Mouse (Mus musculus) kidney, embryonic 14.5 days (tissue): ENCODE data around the gene Trmt61a. TPM values are rescaled to one million over a fixed set of nuclear protein-coding genes. Genes with fewer than 3 reads are reported as not detected.

Experiments used
- ATAC-seq: fragments of 200-750 bp; cut with Nextera tagmentation; 2 replicates; pipeline ENCODE4 v1.8.0; 2017; ENCODE audit warnings: moderate number of reproducible peaks, mild to moderate bottlenecking, moderate TSS enrichment, moderate library complexity; ENCODE audit not compliant: low FRiP score, low TSS enrichment
- H3K27ac ChIP-seq: fragments of 300-500 bp; sonication (generic); 2 replicates; pipeline ENCODE4 v1.5.1; 2014; ENCODE audit warnings: low read depth, mild to moderate bottlenecking, low read length, moderate library complexity, mixed read lengths
- H3K27me3 ChIP-seq: fragments of 300-500 bp; sonication (generic); 2 replicates; pipeline ENCODE4 v1.6.1; 2014; ENCODE audit warnings: mild to moderate bottlenecking, low read length; ENCODE audit not compliant: control insufficient read depth, insufficient read depth
- H3K36me3 ChIP-seq: fragments of 300-500 bp; sonication (generic); 2 replicates; pipeline ENCODE4 v1.6.1; 2014; ENCODE audit warnings: low read length, mixed read lengths; ENCODE audit not compliant: control insufficient read depth, insufficient read depth
- H3K4me1 ChIP-seq: fragments of 300-500 bp; sonication (generic); 2 replicates; pipeline ENCODE4 v1.6.1; 2014; ENCODE audit warnings: low read length, mixed read lengths; ENCODE audit not compliant: control insufficient read depth, insufficient read depth
- H3K4me2 ChIP-seq: fragments of 300-500 bp; sonication (generic); replicated peaks from 2 replicates; pipeline ENCODE4 v1.6.1; 2014; ENCODE audit warnings: low read depth, mild to moderate bottlenecking, low read length
- H3K4me3 ChIP-seq: fragments of 300-500 bp; sonication (generic); 2 replicates; pipeline ENCODE4 v1.5.1; 2014; ENCODE audit warnings: mild to moderate bottlenecking, low read length
- H3K9ac ChIP-seq: fragments of 300-500 bp; sonication (generic); 2 replicates; pipeline ENCODE4 v1.6.1; 2014; ENCODE audit warnings: low read depth, mild to moderate bottlenecking, low read length, moderate library complexity
- H3K9me3 ChIP-seq: fragments of 300-500 bp; sonication (generic); 2 replicates; pipeline ENCODE4 v1.6.1; 2016; ENCODE audit warnings: low read length; ENCODE audit not compliant: control insufficient read depth
- WGBS: fragments of 180-500 bp; shearing (Covaris S2); extraction: QIAGEN DNeasy Blood & Tissue Kit; methylation state at CpG from one replicate; pipeline ENCODE4 v1.1.7; 2014; 5-methylcytosine and 5-hydroxymethylcytosine counted together
- polyA plus RNA-seq: library from polyadenylated mRNA; unstranded; fragments of >200 nt; fragmentation: Nextera tagmentation; extraction: Ambion mirVana; gene quantifications from 2 replicates; pipeline ENCODE4 v1.2.1, GENCODE M21; 2014

Trmt61a gene
- polyA plus RNA-seq, 1 experiment from 2014 or later, result 6.7 TPM

DNA sequence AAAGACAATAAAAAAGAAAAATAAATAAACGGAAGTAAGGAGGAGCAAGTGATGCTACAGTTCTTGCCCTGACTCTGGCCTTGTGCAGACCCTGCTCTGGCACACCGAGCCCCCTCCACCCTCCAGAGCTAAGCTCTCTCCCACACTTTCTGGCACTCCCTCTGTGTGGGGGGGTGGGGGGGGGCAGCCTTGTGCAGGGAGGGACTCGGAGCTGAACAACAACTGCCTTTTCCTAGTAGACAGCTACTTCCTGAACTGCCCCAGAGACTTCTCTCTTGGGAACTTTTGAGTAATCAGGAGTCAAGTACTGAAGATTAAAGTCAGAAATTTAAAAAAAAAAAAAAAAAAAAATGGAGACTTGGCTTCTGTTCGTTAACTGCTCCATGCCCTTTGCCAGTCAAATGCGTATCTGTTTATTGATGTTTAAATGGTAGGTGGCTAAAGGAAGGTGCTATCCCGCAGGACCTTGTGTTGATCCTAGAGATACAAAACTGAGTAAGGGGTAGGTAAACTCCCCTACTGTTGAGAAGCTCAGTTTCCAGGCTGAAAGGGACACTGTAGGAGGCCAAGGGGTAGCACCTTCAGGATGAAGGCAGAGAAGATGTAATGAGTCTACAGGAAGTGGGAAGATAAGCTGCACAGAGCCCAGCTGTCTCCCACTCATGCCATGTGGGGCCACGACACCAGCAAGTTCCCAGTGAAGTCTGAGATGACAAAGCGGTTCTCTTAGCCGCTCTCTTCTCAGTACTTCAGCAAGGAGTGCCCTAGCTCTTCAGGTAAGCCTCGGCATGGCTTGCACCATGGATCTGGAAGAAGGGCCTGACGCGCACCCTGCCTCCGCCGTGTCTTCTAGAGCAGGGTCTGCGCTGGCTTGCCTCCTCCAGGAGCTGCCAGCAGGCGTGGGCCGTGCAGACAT, 14.4 kb upstream of the Trmt61a start:
- no peaks in the 10 kb centered on the region for H3K9me3 ChIP-seq
- 44% methylated on average over 17 of the region's 17 CpGs for WGBS
- peaks cover 10% of the 10 kb centered on the region; the same call in 1 of the 2 replicates for H3K36me3 ChIP-seq
- no peak overlapping the region for H3K4me3 ChIP-seq
- H3K4me1 ChIP-seq, result peaks cover 10% of the 10 kb centered on the region
- H3K27ac ChIP-seq, result peak overlapping the region; percentile 87
- H3K27me3 ChIP-seq, result no peaks in the 10 kb centered on the region
- ATAC-seq, result peak; percentile 7; the same call in 1 of the 2 replicates
- H3K4me2 ChIP-seq, result 0 out of 2 replicates have a peak overlapping the region, but pooled peaks have one; percentile 2
- peak overlapping the region; percentile 20 for H3K9ac ChIP-seq

DNA sequence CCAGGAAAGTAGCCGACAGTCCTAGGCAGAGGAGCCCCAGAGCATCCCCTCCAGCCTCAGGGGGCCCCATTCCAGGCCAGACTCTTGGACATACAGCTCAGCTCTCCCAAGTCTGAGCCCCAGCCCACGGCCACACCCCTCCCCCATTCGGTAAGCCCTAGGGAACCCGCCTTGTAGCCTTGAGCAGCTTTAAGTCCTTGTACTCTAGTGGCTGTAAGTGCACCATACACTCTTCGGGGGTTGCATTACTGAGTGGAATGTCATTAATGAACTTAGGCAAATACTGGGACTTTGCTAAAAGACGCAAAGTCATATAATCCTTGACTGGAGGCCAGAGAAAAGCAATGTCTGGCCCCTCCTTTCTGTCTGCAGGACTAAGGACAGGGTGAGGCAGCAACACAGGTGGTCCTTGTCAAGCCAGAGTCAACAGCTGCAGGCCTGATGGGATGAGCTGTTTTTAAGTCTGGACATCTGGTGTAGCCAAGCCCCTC, 13.7 kb upstream of the Trmt61a start:
- Histone ChIP-seq H3K27ac (peak overlapping the region; percentile 87), H3K9ac (peak overlapping the region; percentile 20; the same call in 1 of the 2 replicates)

DNA sequence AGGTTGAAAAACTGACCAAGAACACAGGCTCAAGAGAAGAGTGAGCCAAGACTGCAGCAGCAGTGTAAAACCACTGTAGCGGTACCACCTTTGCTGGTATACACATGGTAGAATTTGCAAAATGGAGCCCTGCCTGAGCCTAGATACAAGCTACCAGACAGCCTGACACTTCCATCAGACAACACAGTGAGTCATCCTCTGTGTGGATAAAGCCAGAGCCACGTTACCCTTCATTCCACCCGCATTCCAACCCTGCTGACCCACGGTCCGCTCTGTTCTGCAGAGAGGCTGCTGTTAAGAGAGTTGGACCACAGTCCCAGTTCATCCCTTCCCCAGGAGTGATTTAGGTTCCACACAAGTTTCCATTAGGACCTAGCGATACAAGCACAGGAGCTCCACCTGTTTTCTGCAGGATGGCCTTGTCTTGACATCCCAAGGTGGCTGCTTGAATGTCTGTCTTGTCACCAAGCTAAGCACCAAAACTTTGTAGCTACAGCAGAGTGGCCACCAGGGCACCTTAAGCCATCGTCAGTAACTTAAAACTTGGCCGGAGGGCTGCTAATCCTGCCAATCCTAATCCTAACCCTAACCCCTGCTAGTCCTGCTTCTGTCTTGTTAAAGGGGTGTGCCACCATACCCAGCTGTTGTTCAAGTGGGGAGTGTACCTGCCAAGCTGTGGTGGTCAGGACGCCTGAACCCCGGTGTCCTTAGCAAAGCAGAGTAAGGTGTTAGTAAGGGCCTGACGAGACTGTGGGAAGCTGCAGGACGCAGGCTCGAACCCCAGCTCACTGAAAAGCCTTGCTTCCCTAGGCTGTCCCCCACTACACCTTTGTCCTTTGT, 12.6 kb upstream of the Trmt61a start:
- Histone ChIP-seq H3K4me3 (no peak overlapping the region), H3K27me3 (no peaks in the 10 kb centered on the region), H3K4me1 (peaks cover 19% of the 10 kb centered on the region), H3K9me3 (no peaks in the 10 kb centered on the region), H3K36me3 (peaks cover under 1% of the 10 kb centered on the region; the same call in 1 of the 2 replicates), H3K4me2 (no peak overlapping the region), H3K9ac (no peak overlapping the region), H3K27ac (peak overlapping the region; percentile 57)
- no peak for ATAC-seq
- WGBS, result 82% methylated on average over 13 of the region's 13 CpGs

More for the DNA sequence above, 13.7 kb upstream of the Trmt61a start:
- Histone ChIP-seq H3K27me3 (no peaks in the 10 kb centered on the region), H3K4me2 (0 out of 2 replicates have a peak overlapping the region, but pooled peaks have one; percentile 2), H3K9me3 (no peaks in the 10 kb centered on the region), H3K36me3 (peaks cover 10% of the 10 kb centered on the region; the same call in 1 of the 2 replicates), H3K4me3 (no peak overlapping the region), H3K4me1 (peaks cover 18% of the 10 kb centered on the region)
- 21% methylated on average over 6 of the region's 6 CpGs for WGBS
- peak; percentile 83 for ATAC-seq

DNA sequence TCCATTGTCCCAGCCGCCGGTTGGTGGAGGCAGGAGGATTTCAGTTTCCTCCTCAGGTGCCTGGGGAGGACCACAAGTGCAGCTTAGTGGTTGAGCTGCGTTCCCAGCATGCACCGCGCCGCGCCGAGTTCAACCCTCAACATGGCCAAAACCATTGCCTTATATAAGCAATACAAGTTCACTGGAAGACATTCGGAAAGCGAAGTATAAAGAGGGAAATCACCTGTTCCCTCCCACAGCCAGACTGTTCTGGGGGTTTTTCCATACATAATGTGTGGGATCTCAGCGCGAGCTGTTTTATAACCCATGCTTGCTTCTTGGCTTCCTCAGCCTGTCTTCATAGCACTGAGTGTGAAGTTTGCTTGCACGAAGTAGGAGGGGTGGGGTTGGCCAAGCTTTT, 11.5 kb upstream of the Trmt61a start:
- H3K4me1 ChIP-seq, result peaks cover 27% of the 10 kb centered on the region

DNA sequence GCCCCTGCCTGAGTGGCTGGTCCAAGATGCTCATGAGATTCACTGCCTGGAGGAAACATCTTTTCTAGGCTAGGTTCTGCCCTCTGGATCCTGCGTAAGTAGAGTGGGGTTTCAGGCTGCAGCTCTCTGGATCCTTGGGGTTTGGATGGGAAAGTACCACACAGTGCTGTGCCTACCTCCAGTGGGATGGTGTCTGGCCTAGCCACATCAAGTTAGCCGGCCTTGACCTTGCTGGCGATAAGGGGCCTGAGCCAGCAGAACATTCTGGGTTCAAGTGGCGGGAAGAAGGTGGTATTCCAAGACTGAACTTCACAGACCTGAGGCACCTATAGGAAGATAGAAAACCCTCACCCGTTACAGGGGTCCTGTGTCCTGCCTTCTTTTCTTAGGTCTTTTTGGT, 10.5 kb upstream of the Trmt61a start:
- Histone ChIP-seq H3K4me3 (no peak overlapping the region), H3K36me3 (no peaks in the 10 kb centered on the region), H3K27ac (no peak overlapping the region), H3K27me3 (peaks cover 20% of the 10 kb centered on the region), H3K4me2 (no peak overlapping the region), H3K4me1 (peaks cover 33% of the 10 kb centered on the region), H3K9me3 (no peaks in the 10 kb centered on the region), H3K9ac (no peak overlapping the region)
- WGBS, result 88% methylated on average over 5 of the region's 5 CpGs
- no peak for ATAC-seq

More for the DNA sequence above, 11.5 kb upstream of the Trmt61a start:
- H3K27ac ChIP-seq, result no peak overlapping the region
- H3K27me3 ChIP-seq, result peaks cover 10% of the 10 kb centered on the region; the same call in 1 of the 2 replicates
- no peaks in the 10 kb centered on the region for H3K9me3 ChIP-seq
- WGBS, result 77% methylated on average over 13 of the region's 13 CpGs
- H3K4me2 ChIP-seq, result no peak overlapping the region
- ATAC-seq, result no peak
- no peak overlapping the region for H3K9ac ChIP-seq
- H3K4me3 ChIP-seq, result no peak overlapping the region
- no peaks in the 10 kb centered on the region for H3K36me3 ChIP-seq

DNA sequence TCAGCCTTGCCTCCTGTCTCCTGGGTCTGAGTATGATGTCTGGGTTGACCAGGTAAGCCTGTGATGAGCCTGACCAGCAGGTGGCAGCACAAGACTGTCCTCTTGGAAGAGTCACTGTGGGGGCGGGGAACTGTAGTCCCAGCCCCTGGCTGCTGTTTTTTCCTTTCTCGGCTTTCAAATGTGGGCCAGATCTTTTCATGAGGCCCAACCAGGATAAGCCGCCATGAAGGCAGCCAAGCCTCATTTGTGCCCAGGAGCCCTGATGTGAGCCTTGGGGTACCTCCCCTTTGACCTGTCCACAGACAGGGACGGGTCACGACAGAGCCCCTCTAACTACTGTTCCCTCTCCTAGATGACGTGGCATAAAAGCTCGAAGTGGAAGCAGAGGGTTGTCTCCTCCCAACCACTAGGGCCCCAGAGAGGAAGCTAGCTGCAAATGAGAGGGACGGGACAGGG, 9.4 kb upstream of the Trmt61a start:
- no peaks in the 10 kb centered on the region for H3K9me3 ChIP-seq
- WGBS, result 2% methylated on average over 8 of the region's 8 CpGs
- H3K4me3 ChIP-seq, result peak overlapping the region; percentile 18
- H3K4me2 ChIP-seq, result peak overlapping the region; percentile 43
- peak overlapping the region; percentile 48; the same call in 1 of the 2 replicates for H3K9ac ChIP-seq
- peaks cover 37% of the 10 kb centered on the region for H3K4me1 ChIP-seq
- peak overlapping the region; percentile 86 for H3K27ac ChIP-seq
- ATAC-seq, result peak; percentile 48
- no peaks in the 10 kb centered on the region for H3K36me3 ChIP-seq
- peaks cover 30% of the 10 kb centered on the region for H3K27me3 ChIP-seq

DNA sequence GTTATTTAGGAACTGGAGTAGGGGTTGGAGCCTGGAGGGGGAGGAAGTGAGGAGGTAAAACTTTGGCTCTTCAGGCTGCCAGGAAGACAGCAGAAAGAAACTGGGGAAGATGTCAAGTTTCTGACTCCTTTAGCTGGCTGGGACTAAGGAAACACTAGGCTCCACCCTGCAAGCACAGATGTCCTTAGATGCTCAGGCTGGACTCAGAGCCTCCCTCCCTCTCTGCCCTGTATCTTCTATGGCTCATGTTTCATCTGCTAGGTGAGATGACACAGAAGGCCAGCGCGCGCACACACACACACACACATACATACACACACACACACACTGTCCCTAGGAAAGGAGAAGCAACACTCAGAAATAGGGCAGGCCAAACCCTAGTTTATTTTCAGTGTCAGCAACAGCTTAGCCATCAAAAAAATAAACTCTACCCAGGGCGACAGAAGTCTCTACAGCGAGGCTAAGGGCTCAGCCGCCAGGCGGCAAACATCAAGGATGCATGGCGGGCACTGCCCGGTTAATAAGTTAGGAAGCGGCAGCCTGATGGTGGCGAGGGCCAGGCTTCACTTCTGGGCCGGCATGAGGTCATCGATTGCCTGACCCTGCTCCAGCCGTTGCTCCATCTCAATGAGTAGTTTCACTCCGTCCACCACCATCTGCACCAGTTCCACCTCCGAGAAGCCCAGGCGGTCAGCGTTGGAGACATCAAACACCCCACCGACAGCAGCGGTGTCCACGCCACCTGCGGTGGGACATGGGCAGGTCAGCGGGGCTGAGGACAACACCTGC, 8.7 kb upstream of the Trmt61a start:
- H3K36me3 ChIP-seq, result no peaks in the 10 kb centered on the region
- peak overlapping the region; percentile 86 for H3K27ac ChIP-seq
- peak overlapping the region; percentile 48 for H3K9ac ChIP-seq
- peak overlapping the region; percentile 18; the same call in 1 of the 2 replicates for H3K4me3 ChIP-seq
- peaks cover 31% of the 10 kb centered on the region for H3K4me1 ChIP-seq
- peak overlapping the region; percentile 43 for H3K4me2 ChIP-seq
- 0 out of 2 replicates have a peak, but pooled peaks have one; percentile 5 for ATAC-seq
- no peaks in the 10 kb centered on the region for H3K9me3 ChIP-seq
- peaks cover 37% of the 10 kb centered on the region for H3K27me3 ChIP-seq
- 67% methylated on average over 23 of the region's 23 CpGs for WGBS

DNA sequence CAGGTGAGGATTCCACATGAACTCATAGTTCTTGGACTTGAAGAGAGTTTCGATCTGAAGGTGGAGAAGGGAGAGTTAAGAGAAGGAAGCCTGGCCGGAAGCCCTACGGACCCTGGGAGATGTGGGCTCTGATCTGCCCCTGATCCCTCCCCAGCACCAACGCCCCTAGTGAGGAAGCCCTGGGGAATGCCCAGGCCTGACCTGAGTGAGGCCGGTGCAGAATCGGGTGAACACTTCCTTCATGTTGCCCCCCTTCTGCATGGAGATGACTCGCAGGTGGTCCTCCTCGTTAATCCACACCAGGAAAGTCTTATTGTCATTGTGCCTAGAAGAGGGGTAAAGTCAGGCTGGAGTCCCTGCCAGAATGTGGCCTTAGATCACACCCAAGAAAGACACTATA, 7.9 kb upstream of the Trmt61a start:
- Histone ChIP-seq H3K4me2 (no peak overlapping the region), H3K27ac (no peak overlapping the region), H3K36me3 (no peaks in the 10 kb centered on the region), H3K27me3 (peaks cover 42% of the 10 kb centered on the region), H3K9me3 (no peaks in the 10 kb centered on the region), H3K4me3 (no peak overlapping the region), H3K9ac (no peak overlapping the region), H3K4me1 (peaks cover 28% of the 10 kb centered on the region)
- ATAC-seq, result no peak
- 54% methylated on average over 8 of the region's 8 CpGs for WGBS
